Mouse (Mus musculus) gastrocnemius, adult 18-20 months (tissue): ENCODE measurements around the gene 4930595M18Rik. TPM values are rescaled to one million over a fixed set of nuclear protein-coding genes. Genes with fewer than 3 reads are reported as not detected.

Source experiments
- DNase-seq: peaks from one replicate; pipeline ENCODE4 v3.0.0; 2021; ENCODE audit warnings: low spot score
- long read RNA-seq, 2 experiments: library from polyadenylated mRNA; stranded (forward); transcript quantifications; one replicate each; pipeline ENCODE4 v2.0.0; 2021
- total RNA-seq, 2 experiments: library from RNA; stranded (reverse); gene quantifications; 2 replicates each; pipeline ENCODE4 v1.2.3; 2021

Gene 4930595M18Rik
- not detected for total RNA-seq
- long read RNA-seq, experiment 1: 0 reads
- long read RNA-seq, experiment 2: 0 reads

DNA sequence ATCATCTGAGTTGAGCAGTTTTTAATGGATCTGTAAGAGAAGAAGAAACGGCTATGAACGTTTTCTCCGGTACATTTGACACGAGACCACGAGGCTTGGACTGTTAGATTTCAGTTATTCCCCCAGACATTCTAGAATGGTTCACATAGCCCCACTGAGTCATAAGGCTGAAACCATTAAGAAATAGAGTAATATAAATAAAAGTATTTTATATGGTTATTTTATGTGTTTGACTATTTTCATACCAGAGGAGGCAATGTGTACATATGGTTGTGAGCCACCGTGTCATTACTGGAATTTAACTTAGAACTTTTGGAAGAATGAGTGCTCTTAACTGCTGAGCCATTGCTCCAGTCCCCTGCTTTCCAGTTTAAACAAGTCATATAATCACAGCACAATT lies at the start of gene 4930595M18Rik:
Gene 4930595M18Rik (minus strand): TSS at position 101 of the 400 bp plus-strand sequence.
- DNase-seq: no peak

GRCm38 (mm10) chrX:81472500-81472899 lies 14.6 kb upstream of the 4930595M18Rik start:
- DNase-seq: no peak
